Mouse (Mus musculus): ENCODE data around the gene Mpst. TPM values are rescaled to one million over a fixed set of nuclear protein-coding genes. Genes with fewer than 3 reads are reported as not detected.
A peak's percentile ranks its signal among the peaks of the same experiment; 100 is the strongest.

Gene Mpst
- total and polyA plus RNA-seq, 3 experiments, result 38.6 to 86.7 TPM; not detected in 1

- Histone ChIP-seq H3K9ac (ENCODE audit: control insufficient read depth, low read depth, low read length, poor library complexity, severe bottlenecking) (no peak overlapping the region), H3K79me2 (ENCODE audit: control insufficient read depth, insufficient read depth, low read length, poor library complexity) (peaks cover 7% of the 10 kb centered on the region; the same call in 1 of the 2 replicates), H3K9me3 (replicated peaks; ENCODE audit: insufficient read depth, low read length) (no peaks in the 10 kb centered on the region), H3K4me3 (ENCODE audit: control insufficient read depth in 1 of 2, insufficient read depth in 1 of 2, low read depth in 2 of 2, low read length in 2 of 2) (no peak overlapping the region), H3K36me3 (ENCODE audit: control insufficient read depth in 1 of 2, insufficient read depth in 2 of 2, low read length in 2 of 2) (peaks cover 0 to 13% of the 10 kb centered on the region in 2 experiments; a peak in 2 of 4 replicates), H3K27me3 (ENCODE audit: control insufficient read depth in 1 of 2, insufficient read depth in 2 of 2, low read length in 2 of 2) (no peaks in the 10 kb centered on the region), H3K4me1 (ENCODE audit: control insufficient read depth in 1 of 2, insufficient read depth in 2 of 2, low read length in 2 of 2) (peaks cover 5 to 27% of the 10 kb centered on the region in 2 experiments; a peak in 3 of 4 replicates), H3K27ac (ENCODE audit: control insufficient read depth, low read depth, low read length) (no peak overlapping the region)
- TF ChIP-seq ELF1 (IDR thresholded peaks at IDR 0.05; ENCODE audit: low read depth, low read length) (no peak), RCOR1 (IDR thresholded peaks at IDR 0.05; ENCODE audit: low read depth, low read length) (no peak), NELFE (IDR thresholded peaks at IDR 0.05; ENCODE audit: low read depth, low read length) (no peak), USF1 (IDR thresholded peaks at IDR 0.05; ENCODE audit: low read depth, low read length) (no peak), GATA1 (IDR thresholded peaks at IDR 0.05; ENCODE audit: low read depth, low read length) (no peak), ZMIZ1 (IDR thresholded peaks at IDR 0.05; ENCODE audit: low read depth, low read length) (no peak), UBTF (IDR thresholded peaks at IDR 0.05; ENCODE audit: borderline replicate concordance, insufficient read depth, low read depth, low read length) (no peak), MYB (IDR thresholded peaks at IDR 0.05; ENCODE audit: low read depth, low read length) (no peak), POLR2AphosphoS2 (IDR thresholded peaks at IDR 0.05; ENCODE audit: low read length) (no peak), USF2 (IDR thresholded peaks at IDR 0.05; ENCODE audit: borderline replicate concordance in 1 of 2, insufficient read depth in 1 of 2, low read depth in 1 of 2, low read length in 2 of 2) (no peak), MAX (IDR thresholded peaks at IDR 0.05; ENCODE audit: low read length) (no peak), TCF12 (IDR thresholded peaks at IDR 0.05; ENCODE audit: low read depth, low read length) (no peak), ZNF384 (IDR thresholded peaks at IDR 0.05; ENCODE audit: low read depth, low read length) (no peak)
- peak; percentile 39 for DNase-seq (ENCODE audit: low read depth, low spot score)
These were observed 4.3 kb upstream of the Mpst start for GRCm38 (mm10) chr15:78401921-78402320.

- Histone ChIP-seq H3K27me3 (ENCODE audit: control insufficient read depth in 1 of 2, insufficient read depth in 2 of 2, low read length in 2 of 2) (no peaks in the 10 kb centered on the region), H3K9ac (ENCODE audit: control insufficient read depth, low read depth, low read length, poor library complexity, severe bottlenecking) (no peak overlapping the region), H3K9me3 (replicated peaks; ENCODE audit: insufficient read depth, low read length) (no peaks in the 10 kb centered on the region), H3K36me3 (ENCODE audit: control insufficient read depth in 1 of 2, insufficient read depth in 2 of 2, low read length in 2 of 2) (peaks cover 0 to 17% of the 10 kb centered on the region in 2 experiments; a peak in 2 of 4 replicates), H3K79me2 (ENCODE audit: control insufficient read depth, insufficient read depth, low read length, poor library complexity) (peaks cover 9% of the 10 kb centered on the region; the same call in 1 of the 2 replicates), H3K27ac (ENCODE audit: control insufficient read depth, low read depth, low read length) (no peak overlapping the region), H3K4me3 (ENCODE audit: control insufficient read depth in 1 of 2, insufficient read depth in 1 of 2, low read depth in 2 of 2, low read length in 2 of 2) (no peak overlapping the region), H3K4me1 (ENCODE audit: control insufficient read depth in 1 of 2, insufficient read depth in 2 of 2, low read length in 2 of 2) (peaks cover 8 to 32% of the 10 kb centered on the region in 2 experiments)
- no peak for TF ChIP-seq ZMIZ1 (IDR thresholded peaks at IDR 0.05; ENCODE audit: low read depth, low read length)
- TF ChIP-seq MEF2A (IDR thresholded peaks at IDR 0.05; ENCODE audit: extremely low read depth, insufficient replicate concordance, low read depth, low read length, poor library complexity, severe bottlenecking), result no peak
- no peak for TF ChIP-seq ZNF384 (IDR thresholded peaks at IDR 0.05; ENCODE audit: low read depth, low read length)
- TF ChIP-seq JUND (IDR thresholded peaks at IDR 0.05; ENCODE audit: low read depth, low read length), result no peak
- TF ChIP-seq SIN3A (IDR thresholded peaks at IDR 0.05; ENCODE audit: low read length), result no peak
- TF ChIP-seq ETS1 (IDR thresholded peaks at IDR 0.05; ENCODE audit: low read depth, low read length), result no peak
- no peak for TF ChIP-seq ZC3H11A (IDR thresholded peaks at IDR 0.05; ENCODE audit: low read depth, low read length)
- no peak for TF ChIP-seq TBP (IDR thresholded peaks at IDR 0.05; ENCODE audit: low read depth, low read length)
- TF ChIP-seq KAT2A (conservative IDR thresholded peaks at IDR 0.05; ENCODE audit: low read depth, low read length), result no peak
- TF ChIP-seq TAL1 (IDR thresholded peaks at IDR 0.05; ENCODE audit: low read length), result no peak
- TF ChIP-seq NRF1 (IDR thresholded peaks at IDR 0.05; ENCODE audit: insufficient read depth, low read depth, low read length, poor library complexity, severe bottlenecking), result no peak
- no peak for TF ChIP-seq MAZ (IDR thresholded peaks at IDR 0.05; ENCODE audit: low read depth, low read length)
- no peak for TF ChIP-seq MAFK (IDR thresholded peaks at IDR 0.05; ENCODE audit: borderline replicate concordance, low read depth, low read length)
- TF ChIP-seq EP300 (IDR thresholded peaks at IDR 0.05; ENCODE audit: low read depth in 1 of 2, low read length in 2 of 2), result no peak
- no peak for TF ChIP-seq E2F4 (IDR thresholded peaks at IDR 0.05; ENCODE audit: borderline replicate concordance, low read depth, low read length)
- TF ChIP-seq RAD21 (IDR thresholded peaks at IDR 0.05; ENCODE audit: low read depth, low read length), result no peak
- TF ChIP-seq USF2 (IDR thresholded peaks at IDR 0.05; ENCODE audit: borderline replicate concordance in 1 of 2, insufficient read depth in 1 of 2, low read depth in 1 of 2, low read length in 2 of 2), result no peak
- no peak for TF ChIP-seq CHD1 (IDR thresholded peaks at IDR 0.05; ENCODE audit: low read depth, low read length)
- TF ChIP-seq POLR2A (IDR thresholded peaks at IDR 0.05; ENCODE audit: control insufficient read depth in 1 of 2, insufficient read depth in 1 of 2, low read depth in 1 of 2, low read length in 2 of 2, poor library complexity in 1 of 2), result no peak
- TF ChIP-seq MYB (IDR thresholded peaks at IDR 0.05; ENCODE audit: low read depth, low read length), result no peak
- DNase-seq (ENCODE audit: low read depth, low spot score), result no peak
These were observed 3.8 kb upstream of the Mpst start for GRCm38 (mm10) chr15:78402423-78402822.
